Mouse (Mus musculus) embryonic fibroblast, embryonic 13.5 days (primary cell): ENCODE data around the gene Dynlt1c.
"Not testable (repeated sequence)": the region's sequence is repeated elsewhere in the genome, so short reads cannot be mapped to it uniquely, and the experiment has no call there.

Experiments
- CTCF ChIP-seq: IDR thresholded peaks from 2 replicates; pipeline ENCODE4 v1.5.1; 2011; ENCODE audit warnings: mild to moderate bottlenecking, control low read depth, low read length, moderate library complexity, borderline replicate concordance; ENCODE audit not compliant: insufficient read depth
- POLR2A ChIP-seq: IDR thresholded peaks from 2 replicates; pipeline ENCODE4 v1.6.1; 2011; ENCODE audit warnings: low read depth, mild to moderate bottlenecking, control low read depth, low read length, moderate library complexity

GRCm38 (mm10) chr17:6640044-6640637 lies 38.7 kb downstream of the Dynlt1c start:
- not testable (repeated sequence) for TF ChIP-seq CTCF, POLR2A
